Mouse (Mus musculus) lung, postnatal 36 days (tissue): ENCODE results near the gene Tcf12.

Source experiments
- DNase-seq: peaks from one replicate; pipeline ENCODE4 v3.0.0; 2022; ENCODE audit warnings: mixed read lengths

The Tcf12 gene

DNA sequence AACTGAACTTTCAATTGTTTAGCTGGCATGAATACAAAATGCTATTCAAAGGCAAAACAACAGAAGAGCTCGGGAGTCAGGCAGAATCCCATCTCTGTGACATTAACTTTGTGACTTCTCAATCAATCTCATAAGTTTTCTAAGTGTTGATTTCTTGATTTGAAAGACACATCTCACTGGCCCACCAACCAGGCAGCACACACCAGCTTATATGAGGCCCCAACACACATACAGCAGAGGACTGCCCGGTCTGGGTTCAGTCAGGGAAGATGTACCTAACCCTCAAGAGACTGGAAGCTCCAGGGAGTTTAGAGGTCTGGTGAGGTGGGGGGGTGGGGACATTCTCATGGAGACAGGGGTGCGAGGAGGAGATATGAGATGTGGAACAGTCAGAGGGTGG lies 132.8 kb downstream of the Tcf12 start:
- DNase-seq: no peak

DNA sequence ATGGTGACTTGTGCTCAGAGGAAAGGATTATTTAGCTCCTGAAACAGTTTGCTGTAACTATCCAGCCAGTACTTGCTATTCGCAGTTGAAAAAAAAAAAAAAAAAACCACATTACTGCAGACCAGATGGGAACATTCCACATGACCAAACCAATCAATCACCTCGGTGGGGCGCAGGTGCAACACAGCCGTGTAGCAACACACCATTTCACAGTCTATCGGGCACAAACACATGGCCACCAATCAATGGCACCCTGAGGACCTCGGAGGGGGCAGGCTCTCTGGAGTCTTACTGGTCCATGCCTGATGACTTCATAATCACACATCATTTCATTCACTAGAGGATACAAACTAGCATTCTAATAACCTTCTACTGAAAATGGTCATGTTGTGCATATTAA lies 135.6 kb downstream of the Tcf12 start:
- no peak for DNase-seq

DNA sequence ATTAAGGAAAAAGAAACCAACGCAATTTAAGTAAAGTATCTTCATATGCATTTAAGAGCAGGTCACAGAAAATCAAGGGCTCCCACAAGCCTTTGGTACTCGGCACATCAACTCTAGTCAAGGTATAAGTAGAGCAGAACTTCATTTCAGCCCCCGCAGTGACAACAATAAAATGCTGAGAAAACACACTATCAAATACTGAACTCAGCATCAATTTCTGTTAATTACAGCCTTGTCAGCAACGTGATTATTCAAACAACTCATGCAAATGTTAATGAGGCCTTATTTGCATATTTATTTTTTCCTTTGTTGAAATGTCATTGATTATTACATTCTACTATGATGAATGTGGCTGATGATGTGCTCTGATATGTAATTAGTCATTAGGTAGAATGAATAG lies 136.5 kb downstream of the Tcf12 start:
- DNase-seq: no peak

DNA sequence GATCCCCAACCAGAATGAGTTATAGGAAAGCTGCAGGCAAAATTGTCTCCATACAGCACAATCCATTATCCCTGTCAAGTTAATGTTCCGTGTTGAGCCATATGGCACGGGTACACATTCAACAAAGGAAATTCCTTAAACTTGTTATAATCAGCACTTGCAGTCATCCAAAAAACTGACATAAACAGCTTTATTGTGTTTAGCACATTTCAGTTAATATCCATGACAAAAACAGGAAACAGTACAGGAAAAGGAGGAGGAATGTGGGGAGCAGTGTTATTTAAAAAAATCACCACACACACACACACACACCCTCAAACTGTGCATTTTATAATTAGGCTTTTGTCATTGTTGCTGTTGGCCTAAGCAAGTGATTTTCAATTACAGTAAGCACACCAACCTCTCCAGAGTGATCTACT lies 137.1 kb downstream of the Tcf12 start:
- DNase-seq: no peak

DNA sequence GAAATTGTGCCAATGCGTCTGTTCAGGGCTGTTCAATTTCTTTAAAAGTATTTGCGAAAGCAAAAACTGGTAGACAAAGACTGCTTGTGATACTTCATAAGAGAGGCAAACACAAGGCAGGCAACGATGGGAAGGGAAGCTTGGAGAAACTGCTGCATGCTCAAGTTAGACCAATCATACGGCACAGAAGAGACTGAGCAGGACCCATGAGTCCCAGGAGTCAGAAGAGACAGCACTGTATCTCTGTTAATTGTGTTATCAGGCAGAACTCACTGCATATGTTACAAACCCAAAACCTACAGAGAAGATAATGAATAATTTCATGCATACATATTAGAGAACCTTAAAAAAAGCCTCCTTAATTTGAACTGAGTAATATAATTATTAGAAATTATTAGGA lies 147.6 kb downstream of the Tcf12 start:
- DNase-seq: no peak

DNA sequence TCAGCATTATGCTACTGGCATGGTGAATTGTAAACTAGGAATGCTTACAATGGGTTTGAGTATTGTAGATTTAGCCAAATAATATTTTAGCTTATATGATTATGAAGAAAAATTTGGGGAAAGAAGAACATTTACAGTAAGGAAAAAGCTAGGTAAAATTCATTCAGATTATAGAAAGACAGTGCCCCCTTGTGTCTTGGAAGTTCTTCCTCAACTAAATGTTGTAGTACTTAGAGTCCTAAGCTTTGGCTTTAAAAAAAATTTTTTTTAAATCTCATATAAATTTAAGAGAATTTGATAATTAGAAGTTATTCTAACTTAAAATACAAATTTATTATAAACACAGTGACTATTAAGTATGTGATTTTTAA lies 151.7 kb downstream of the Tcf12 start:
- DNase-seq: peak; percentile 72

DNA sequence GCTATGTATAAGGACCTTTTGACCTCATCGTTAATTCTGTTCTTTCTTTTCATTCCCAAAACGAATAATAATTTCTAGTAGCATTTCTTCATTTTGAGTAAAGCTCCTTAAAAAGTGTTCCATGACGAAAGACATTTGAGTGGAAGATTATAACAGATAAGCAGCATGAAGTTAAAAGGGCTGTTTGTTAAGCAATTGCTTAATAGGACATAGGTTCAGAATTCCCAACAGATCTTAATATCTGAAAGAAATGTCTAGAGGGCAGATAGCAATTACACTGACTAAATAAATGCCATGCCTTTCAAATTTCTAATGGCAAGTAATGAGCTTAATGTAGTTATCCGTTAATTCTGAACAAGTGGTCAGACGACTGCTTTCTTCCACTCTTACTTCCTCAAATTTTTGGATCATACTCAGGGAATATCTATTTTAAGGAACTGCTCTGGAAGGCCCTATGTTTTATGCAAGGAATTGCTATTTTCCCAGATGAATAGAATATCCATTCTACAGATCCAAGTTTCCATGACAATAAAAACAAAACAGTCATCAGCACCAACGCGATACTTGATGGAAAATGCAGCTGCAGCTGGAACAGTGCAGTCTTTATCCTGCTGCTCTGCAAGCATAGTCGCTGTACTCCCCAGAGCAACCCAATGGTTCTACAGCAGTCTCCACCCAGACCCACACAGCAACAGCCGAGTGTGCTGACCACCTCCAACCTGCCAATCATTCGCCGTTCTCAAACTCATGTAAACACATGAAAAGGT lies 152.2 kb downstream of the Tcf12 start:
- no peak for DNase-seq

DNA sequence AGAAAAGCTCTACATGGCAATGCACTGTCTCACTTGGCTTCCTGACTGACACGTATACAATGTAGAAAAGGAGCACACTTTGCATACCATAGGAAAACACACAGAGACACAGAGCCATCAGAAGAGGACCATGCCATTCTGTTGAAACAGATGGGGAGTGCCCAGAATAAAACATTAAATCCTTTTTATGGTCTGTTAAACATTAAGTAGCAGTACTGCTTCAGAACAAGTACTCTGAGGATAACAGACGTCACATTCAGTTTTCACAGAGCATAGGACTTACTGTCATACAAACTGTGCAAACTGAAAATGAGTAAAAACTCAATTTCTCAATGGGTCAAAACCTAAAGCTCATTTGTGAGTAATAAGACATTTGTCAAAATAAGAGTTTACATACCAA lies 158.5 kb downstream of the Tcf12 start:
- DNase-seq: no peak

DNA sequence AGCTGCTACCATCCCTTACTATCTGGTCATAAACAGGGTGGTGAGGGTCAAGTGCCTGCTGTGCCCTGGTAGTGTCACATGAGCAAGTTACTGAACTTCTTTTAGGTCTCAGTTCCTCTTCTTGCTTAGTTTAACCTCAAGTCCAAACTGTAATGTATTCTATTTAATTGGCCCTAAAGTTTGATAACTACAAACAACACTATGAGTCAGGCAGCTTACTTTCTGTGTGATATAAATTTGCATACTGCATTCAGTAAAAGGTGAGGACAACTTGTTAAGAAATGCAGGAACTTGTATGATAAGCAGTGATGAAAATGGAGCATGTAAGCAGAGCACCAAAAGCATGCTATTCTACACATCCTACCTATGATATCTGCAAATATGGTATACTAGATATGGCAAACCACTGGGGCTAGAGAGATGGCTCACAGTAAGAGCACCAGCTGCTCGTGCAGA lies 159.0 kb downstream of the Tcf12 start:
- no peak for DNase-seq

DNA sequence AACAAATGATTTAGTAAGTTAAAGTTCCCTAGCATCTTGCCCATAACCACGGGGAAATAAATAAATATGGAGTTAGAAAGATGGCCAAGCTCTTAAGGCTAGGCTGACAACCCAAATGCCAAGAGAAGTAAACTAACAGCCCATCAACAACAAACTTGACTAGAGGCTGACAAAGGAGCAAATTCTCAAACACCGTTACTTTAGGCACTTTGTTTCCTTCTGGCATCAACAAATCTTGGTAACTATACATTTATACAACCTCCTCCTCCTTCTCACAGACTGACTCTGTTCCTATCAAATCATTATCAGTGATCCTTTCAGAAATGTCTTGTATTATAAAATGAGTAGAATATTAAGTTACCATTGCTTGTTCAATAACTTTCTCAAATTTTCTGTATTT lies 159.7 kb downstream of the Tcf12 start:
- DNase-seq: no peak

DNA sequence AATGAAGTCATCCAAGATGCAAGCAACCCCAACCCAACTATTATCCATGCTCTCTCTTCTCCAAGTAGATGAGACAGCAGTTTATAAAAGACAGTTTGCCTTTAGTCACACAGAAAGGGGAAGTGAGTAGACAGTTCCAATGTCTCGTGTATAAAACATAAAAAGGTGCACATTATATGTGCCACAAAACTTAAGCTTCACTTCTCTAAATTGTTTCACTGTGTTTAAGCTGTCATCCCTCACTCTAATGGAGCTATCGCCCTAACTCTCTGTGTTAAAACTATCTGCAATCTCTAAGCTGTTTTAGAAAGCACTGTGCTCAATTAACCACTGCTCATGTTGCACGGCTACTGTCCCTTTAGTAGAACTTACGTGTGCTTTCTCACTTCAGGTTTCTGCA lies 160.3 kb downstream of the Tcf12 start:
- no peak for DNase-seq

DNA sequence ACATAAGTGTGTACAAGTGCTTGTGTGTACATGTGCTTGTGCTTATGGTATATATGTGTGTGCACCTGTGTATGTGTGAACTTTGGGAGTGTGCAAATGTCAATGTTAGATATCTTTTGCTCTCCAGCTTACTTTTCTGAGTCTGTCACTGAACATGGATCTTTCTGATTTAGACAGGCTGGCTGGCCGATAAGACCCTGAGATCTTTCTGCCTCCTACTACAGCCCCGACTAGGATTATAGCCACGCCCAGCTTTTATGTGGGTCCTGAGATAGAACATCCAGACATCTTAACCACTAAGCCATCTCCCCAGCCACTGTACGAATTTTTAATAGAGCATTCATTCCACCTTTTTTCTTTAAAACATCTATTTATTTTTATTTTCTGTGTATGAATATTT lies 166.9 kb downstream of the Tcf12 start:
- DNase-seq: no peak

DNA sequence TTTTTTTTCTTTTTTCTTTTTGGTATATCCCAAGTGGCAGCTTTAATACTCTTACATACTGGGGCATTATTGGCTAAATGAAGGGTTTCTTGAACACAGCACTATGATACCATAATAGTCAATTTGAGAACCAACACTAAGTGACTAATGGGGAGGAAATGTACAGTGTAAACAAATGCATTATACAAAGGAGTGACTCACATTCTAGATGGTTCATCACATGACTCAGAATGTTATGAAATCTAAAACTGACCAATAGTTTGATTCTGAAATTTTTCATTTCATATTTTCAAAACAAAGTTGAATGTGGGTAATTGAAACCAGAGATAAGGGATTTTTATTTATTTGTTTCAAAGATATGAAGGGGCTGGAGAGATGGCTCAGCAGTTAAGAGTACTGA lies 169.2 kb downstream of the Tcf12 start:
- DNase-seq: no peak

DNA sequence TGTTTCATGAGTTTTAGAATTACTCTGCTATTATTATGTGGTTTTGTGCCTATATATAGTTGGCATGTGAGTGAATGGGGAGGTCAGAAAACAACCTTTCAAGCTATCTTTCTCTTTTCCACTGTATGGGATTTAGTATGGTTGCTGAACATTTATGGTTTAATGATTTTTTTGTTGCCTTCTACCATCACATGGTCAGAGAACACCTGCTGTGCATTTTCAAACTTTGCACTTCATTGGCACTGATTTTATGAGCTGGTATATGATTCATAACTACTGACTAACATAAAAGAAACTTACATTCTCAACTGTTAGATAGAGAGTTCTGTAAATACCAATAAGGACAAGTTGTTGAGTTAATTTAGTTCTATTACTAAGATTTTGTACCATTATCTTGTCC lies 171.7 kb downstream of the Tcf12 start:
- DNase-seq: no peak

DNA sequence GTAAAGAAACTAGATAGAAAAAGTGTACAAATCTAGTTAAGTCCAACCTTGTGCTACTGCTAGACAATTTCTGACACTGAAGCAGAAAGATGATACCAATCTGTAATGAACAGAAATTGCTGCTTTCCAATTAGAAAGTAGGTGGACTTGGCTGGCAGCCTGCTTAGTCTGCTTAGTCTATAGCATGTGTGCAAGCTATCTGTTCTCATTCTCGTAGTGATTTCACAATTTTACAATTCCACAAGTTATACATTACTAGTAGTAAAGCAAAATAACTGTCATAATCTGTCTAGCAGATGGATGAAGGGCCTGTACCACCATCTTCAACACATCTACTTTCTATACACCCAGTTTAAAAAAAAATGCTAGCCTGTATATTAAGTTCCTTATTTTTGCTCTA lies 175.5 kb downstream of the Tcf12 start:
- DNase-seq: no peak

DNA sequence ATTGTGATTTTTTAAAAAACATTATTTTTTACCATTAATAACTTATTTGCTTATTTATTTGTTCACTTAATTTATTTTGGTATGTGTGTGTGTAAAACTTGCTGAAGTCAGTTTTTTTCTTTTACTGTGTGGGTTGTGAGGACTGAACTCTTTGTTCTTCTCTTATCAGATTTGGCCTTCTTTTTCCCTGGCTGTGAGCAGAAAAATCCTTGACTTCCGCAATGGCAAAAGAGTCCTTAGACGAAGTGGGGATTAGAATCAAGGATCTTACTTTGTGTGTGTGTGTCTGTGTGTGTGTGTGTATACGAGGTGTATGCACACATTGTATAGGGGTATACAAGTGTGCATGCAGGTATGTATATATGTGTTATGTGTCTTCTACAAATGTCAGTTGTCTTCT lies 176.8 kb downstream of the Tcf12 start:
- no peak for DNase-seq

DNA sequence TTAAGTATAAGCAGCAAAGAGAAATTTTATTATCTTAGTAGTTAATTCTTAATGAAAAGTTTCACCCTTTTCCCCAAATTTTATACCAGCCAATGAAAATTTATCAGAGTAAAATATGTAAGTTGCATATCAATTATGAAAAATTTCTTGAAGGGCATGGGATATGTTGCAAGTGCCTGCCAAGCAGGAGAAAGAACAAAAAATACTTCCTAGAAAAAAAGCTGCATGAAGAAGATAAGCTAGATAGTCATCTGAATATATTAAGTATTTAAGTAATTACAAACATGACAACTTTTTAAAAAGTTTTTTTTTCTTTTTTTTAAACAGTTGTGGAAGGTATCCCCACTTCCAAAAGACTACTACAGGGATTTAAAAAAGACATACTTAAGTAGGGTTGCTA lies 179.7 kb downstream of the Tcf12 start:
- DNase-seq: no peak

DNA sequence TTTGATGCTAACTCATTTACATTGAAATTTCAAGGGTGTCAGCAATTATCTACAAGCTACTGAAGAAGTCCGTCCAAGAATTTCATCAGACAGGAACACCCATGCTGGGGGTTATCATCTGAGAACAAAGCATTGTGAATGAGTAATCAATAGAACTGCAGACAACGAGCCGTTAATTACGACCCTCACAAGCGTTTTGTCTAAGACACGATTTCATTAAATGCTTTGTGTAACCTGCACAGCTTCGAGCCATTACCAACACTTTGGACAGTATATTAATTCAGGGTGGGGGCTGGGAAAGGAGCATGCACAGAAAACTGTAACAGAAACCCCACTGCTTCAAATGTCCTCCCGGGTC lies 180.3 kb downstream of the Tcf12 start:
- no peak for DNase-seq

DNA sequence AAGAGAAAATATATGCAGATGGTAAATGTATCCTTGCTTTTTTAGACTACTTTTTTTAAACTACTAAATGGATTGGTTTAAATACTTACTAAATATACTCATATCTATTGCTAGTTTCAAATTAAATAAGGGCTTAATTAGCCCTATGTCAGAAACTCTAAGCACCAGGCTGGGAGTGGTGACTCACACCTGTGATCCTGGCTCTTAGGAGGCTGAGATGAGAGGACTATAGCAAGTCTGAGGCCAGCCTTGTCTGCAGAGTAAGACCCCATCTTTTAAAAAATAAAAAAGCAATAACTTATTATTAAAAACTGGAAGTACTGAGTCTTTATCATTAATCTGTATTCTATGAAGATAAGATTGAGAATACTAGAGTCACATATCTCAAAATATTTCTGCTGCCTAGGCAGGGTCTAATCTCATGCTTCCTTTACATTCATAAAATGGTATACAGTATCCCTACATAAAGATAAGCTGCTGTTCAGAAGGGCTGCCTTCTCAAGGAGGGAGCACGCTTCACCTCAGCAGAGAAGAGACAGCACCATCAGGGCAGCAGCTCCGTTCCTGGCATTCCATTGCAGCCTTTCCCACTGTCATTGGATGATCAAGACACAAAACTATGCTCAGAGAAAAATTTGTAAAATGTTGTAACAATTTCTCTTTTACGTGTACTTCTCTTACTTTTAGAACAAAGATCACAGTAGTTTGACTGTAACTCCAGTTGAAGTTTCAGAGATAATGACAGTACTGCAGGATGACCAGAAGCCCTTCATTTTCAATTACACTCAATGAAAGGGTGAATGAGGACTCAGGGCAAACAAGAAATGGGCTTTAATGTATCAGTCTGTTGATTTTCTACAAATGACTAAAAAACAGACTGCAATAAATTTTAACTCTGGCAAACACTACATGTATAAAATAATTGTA lies 181.0 kb downstream of the Tcf12 start:
- DNase-seq: no peak

DNA sequence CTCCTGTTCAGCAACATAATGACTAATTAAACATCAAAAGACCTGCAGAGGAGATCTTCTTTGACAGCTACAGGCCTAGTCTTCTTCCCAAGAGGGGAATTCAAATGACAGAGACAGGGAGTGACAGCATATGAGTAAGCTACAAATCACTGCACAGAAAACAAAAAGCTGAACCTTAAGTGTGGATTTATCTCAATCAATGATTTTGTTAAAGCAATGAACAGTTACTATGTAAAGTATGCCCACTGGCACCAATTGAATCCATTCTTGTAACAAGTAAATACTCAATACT lies 195.1 kb downstream of the Tcf12 start:
- DNase-seq: no peak

DNA sequence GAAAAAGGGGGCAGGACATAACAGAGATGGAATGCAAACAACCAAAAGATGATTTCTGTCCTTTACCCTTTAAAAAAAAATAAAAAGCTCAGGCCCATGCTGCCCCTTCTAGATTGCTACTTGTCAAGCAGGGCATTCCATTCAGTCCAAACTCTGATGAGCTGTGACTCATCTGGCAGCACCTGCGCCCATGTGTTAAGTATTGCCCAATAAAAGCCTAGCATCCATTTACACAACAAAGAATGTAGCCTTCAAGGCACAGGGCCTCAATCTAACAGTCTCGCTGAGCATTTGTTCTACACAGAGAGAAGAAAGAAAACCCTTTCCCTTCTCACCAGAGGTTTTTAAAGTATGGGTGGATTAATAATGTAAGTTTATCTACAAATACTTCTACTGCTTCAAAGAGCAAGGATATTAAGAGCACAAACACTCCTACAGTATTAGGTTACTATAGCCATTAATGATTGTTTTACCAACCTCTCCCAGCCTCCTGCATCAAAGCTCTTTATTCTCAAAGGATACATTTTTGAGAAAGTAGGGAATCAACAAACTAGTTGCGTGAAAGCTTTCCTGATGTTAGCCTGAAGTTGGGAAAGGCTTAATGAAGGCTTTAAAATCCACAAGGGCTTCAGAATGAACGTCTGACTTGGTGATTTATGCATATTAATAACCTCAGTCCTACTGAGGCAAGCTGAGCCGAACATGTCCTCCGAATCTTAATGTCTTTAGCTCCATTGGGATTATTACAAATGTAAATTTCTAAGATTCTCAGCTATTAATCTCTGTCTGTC lies 195.6 kb downstream of the Tcf12 start:
- DNase-seq: peak; percentile 79

DNA sequence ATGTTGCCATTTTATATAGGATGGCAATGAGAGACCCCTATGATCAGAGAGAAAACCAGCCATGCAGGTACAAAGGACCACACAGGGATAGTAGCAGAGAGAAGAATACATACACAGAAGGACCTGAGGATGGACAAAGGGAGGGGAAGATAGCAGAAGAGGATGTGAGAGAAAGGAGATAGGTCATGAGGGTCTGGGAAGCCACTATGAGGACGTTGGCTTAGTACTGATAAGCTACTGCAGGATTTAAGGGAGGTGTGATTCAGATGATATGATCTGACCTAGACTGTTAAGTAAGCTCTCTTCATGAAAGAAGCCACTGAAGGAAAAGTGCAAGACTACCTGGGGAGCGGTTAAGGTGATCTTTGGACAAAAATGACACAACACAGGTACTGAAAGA lies 205.1 kb downstream of the Tcf12 start:
- DNase-seq: no peak

DNA sequence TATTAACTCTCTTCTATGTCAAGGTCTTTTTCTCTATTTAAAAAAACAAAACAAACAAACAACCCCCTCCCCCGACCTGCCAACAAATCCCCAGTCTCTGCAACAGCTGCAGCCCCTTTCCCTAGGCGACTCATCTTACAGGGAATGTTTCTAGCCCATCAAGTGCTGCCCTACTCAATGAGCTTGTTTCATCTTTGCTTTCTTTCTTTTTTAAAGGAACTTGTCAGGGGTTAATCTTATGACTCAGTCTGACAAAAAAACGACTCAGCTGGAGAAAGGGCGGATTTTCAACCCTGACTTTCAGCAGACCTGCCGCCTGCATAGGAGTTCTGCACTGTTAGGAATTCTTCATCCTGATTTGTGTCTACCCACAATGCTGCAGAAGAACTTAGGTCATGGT lies 212.8 kb downstream of the Tcf12 start:
- no peak for DNase-seq

DNA sequence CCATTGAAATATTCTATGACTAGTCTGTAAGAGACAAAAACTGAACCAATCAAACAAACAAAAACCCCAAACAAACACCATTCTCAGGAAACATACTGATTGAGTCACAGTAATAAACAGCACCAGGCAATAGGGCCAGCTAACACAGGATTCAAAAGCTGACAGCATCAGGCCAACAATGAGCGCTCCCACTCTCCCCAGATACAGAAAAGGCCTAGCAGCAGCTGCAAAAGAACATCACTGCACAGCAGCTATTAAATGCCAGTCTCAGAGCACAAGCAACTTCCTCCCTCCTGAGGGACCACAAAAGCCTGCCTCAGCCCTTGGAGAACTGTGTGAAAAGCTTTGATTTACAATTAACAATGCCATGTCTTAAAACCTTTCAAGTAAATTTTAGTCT lies 214.3 kb downstream of the Tcf12 start:
- no peak for DNase-seq
